Mouse (Mus musculus) heart, embryonic 15.5 days (tissue): ENCODE data around the gene Ptprk. TPM values are rescaled to one million over a fixed set of nuclear protein-coding genes. Genes with fewer than 3 reads are reported as not detected.

Experiments used
- ATAC-seq: fragments of 200-750 bp; cut with Nextera tagmentation; replicated peaks from 2 replicates; pipeline ENCODE4 v1.8.0; 2017; ENCODE audit warnings: low read depth, moderate TSS enrichment; ENCODE audit not compliant: insufficient number of reproducible peaks, insufficient read depth, low FRiP score
- H3K27ac ChIP-seq: fragments of 300-500 bp; sonication (generic); 2 replicates; pipeline ENCODE4 v1.5.1; 2015; ENCODE audit warnings: mild to moderate bottlenecking, inconsistent platforms
- H3K27me3 ChIP-seq: fragments of 300-500 bp; sonication (generic); 2 replicates; pipeline ENCODE4 v1.6.1; 2015; ENCODE audit warnings: inconsistent platforms
- H3K36me3 ChIP-seq: fragments of 300-500 bp; sonication (generic); 2 replicates; pipeline ENCODE4 v1.6.1; 2015; ENCODE audit warnings: mild to moderate bottlenecking, inconsistent platforms
- H3K4me1 ChIP-seq: fragments of 300-500 bp; sonication (generic); replicated peaks from 2 replicates; pipeline ENCODE4 v1.6.1; 2015; ENCODE audit warnings: inconsistent platforms
- H3K4me2 ChIP-seq: fragments of 300-500 bp; sonication (generic); 2 replicates; pipeline ENCODE4 v1.6.1; 2015; ENCODE audit warnings: inconsistent platforms, mild to moderate bottlenecking, moderate library complexity
- H3K4me3 ChIP-seq: fragments of 300-500 bp; sonication (generic); 2 replicates; pipeline ENCODE4 v1.5.1; 2015; ENCODE audit warnings: mild to moderate bottlenecking, inconsistent platforms
- H3K9ac ChIP-seq: fragments of 300-500 bp; sonication (generic); 2 replicates; pipeline ENCODE4 v1.6.1; 2015; ENCODE audit warnings: mild to moderate bottlenecking, inconsistent platforms
- H3K9me3 ChIP-seq: fragments of 300-500 bp; sonication (generic); replicated peaks from 2 replicates; pipeline ENCODE4 v1.6.1; 2016; ENCODE audit warnings: inconsistent platforms
- WGBS: fragments of 180-500 bp; shearing (Covaris S2); methylation state at CpG from one replicate; pipeline ENCODE4 v1.1.7; 2015; ENCODE audit warnings: mixed read lengths; 5-methylcytosine and 5-hydroxymethylcytosine counted together
- polyA plus RNA-seq: library from polyadenylated mRNA; unstranded; fragments of >200 nt; fragmentation: Nextera tagmentation; extraction: Ambion mirVana; gene quantifications from 2 replicates; pipeline ENCODE4 v1.2.1, GENCODE M21; 2015

Ptprk gene
- polyA plus RNA-seq, 1 experiment from 2014 or later = 37.3 TPM

- Histone ChIP-seq H3K27ac (no peak overlapping the region), H3K4me3 (no peak overlapping the region), H3K4me2 (no peak overlapping the region), H3K4me1 (no peaks in the 10 kb centered on the region), H3K36me3 (peaks cover 9% of the 10 kb centered on the region; the same call in 1 of the 2 replicates), H3K27me3 (no peaks in the 10 kb centered on the region), H3K9me3 (no peaks in the 10 kb centered on the region), H3K9ac (no peak overlapping the region)
- no peak for ATAC-seq
- WGBS = 85% methylated on average over 2 of the region's 2 CpGs
These were observed 492.2 kb downstream of the Ptprk start for GRCm38 (mm10) chr10:28566828-28567227.

DNA sequence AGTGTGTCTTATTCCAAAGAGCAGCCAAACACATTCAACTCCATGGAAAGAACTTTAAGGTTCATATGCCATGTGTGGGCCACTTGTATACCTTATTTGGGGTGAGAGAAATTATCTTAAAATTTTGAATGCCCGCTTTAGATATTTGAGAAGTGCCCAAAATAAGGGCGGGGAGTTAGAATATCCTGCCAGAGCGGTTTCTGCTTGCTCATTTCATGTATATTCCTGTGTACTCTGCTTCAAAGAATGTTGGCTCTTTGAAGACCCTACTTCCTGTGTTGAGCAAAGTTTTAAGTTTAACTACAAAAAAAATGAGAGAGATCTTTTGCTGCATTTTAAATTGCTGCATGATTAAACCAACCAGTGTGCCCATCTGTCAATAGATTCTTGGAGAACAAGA lies 492.8 kb downstream of the Ptprk start:
- ATAC-seq = no peak
- H3K9me3 ChIP-seq = no peaks in the 10 kb centered on the region
- no peak overlapping the region for H3K9ac ChIP-seq
- H3K4me3 ChIP-seq = no peak overlapping the region
- no peak overlapping the region for H3K4me2 ChIP-seq
- H3K27ac ChIP-seq = no peak overlapping the region
- H3K4me1 ChIP-seq = no peaks in the 10 kb centered on the region
- no peaks in the 10 kb centered on the region for H3K27me3 ChIP-seq
- 90% methylated on average over 3 of the region's 3 CpGs for WGBS
- H3K36me3 ChIP-seq = peaks cover 9% of the 10 kb centered on the region; the same call in 1 of the 2 replicates

GRCm38 (mm10) chr10:28568047-28568446 lies 493.4 kb downstream of the Ptprk start:
- ATAC-seq = no peak
- Histone ChIP-seq H3K4me1 (no peaks in the 10 kb centered on the region), H3K27ac (no peak overlapping the region), H3K9ac (no peak overlapping the region), H3K9me3 (no peaks in the 10 kb centered on the region), H3K4me2 (no peak overlapping the region), H3K4me3 (no peak overlapping the region), H3K36me3 (peaks cover 9% of the 10 kb centered on the region; the same call in 1 of the 2 replicates), H3K27me3 (no peaks in the 10 kb centered on the region)
- 75% methylated on average over 5 of the region's 5 CpGs for WGBS

- Histone ChIP-seq H3K4me3 (no peak overlapping the region), H3K36me3 (peaks cover 16% of the 10 kb centered on the region), H3K27me3 (no peaks in the 10 kb centered on the region), H3K27ac (no peak overlapping the region), H3K9ac (no peak overlapping the region), H3K4me1 (no peaks in the 10 kb centered on the region), H3K9me3 (no peaks in the 10 kb centered on the region), H3K4me2 (no peak overlapping the region)
- 70% methylated on average over 5 of the region's 5 CpGs for WGBS
- no peak for ATAC-seq
These were observed 505.0 kb downstream of the Ptprk start for GRCm38 (mm10) chr10:28579596-28579995.

- 66% methylated on average over 4 of the region's 4 CpGs for WGBS
These were observed 512.0 kb downstream of the Ptprk start for GRCm38 (mm10) chr10:28586565-28587138.

GRCm38 (mm10) chr10:28588401-28588800 lies 513.8 kb downstream of the Ptprk start:
- Histone ChIP-seq H3K9ac (no peak overlapping the region), H3K27ac (no peak overlapping the region), H3K4me1 (no peaks in the 10 kb centered on the region), H3K36me3 (peaks cover 34% of the 10 kb centered on the region), H3K4me2 (no peak overlapping the region), H3K9me3 (no peaks in the 10 kb centered on the region), H3K27me3 (no peaks in the 10 kb centered on the region), H3K4me3 (no peak overlapping the region)
- ATAC-seq = no peak
- 87% methylated on average over 4 of the region's 4 CpGs for WGBS

More at GRCm38 (mm10) chr10:28586565-28587138, 512.0 kb downstream of the Ptprk start:
- Histone ChIP-seq H3K9me3 (no peaks in the 10 kb centered on the region), H3K36me3 (peaks cover 25% of the 10 kb centered on the region), H3K4me2 (no peak overlapping the region), H3K27me3 (no peaks in the 10 kb centered on the region), H3K4me1 (no peaks in the 10 kb centered on the region), H3K27ac (no peak overlapping the region), H3K4me3 (no peak overlapping the region), H3K9ac (no peak overlapping the region)
- no peak for ATAC-seq

- H3K4me3 ChIP-seq = no peak overlapping the region
- H3K4me2 ChIP-seq = no peak overlapping the region
- H3K27me3 ChIP-seq = no peaks in the 10 kb centered on the region
- ATAC-seq = no peak
- no peak overlapping the region for H3K27ac ChIP-seq
- peaks cover 34% of the 10 kb centered on the region for H3K36me3 ChIP-seq
- no peak overlapping the region for H3K9ac ChIP-seq
- no peaks in the 10 kb centered on the region for H3K9me3 ChIP-seq
- 53% methylated on average over 3 of the region's 3 CpGs for WGBS
- no peaks in the 10 kb centered on the region for H3K4me1 ChIP-seq
These were observed 516.2 kb downstream of the Ptprk start for GRCm38 (mm10) chr10:28590822-28591221.

- H3K27me3 ChIP-seq = no peaks in the 10 kb centered on the region
- H3K4me1 ChIP-seq = no peaks in the 10 kb centered on the region
- no peak overlapping the region for H3K4me3 ChIP-seq
- no peak overlapping the region for H3K9ac ChIP-seq
- WGBS = 31% methylated on average over 3 of the region's 4 CpGs
- H3K9me3 ChIP-seq = no peaks in the 10 kb centered on the region
- H3K27ac ChIP-seq = no peak overlapping the region
- peaks cover 18% of the 10 kb centered on the region for H3K36me3 ChIP-seq
- no peak for ATAC-seq
- H3K4me2 ChIP-seq = no peak overlapping the region
These were observed 519.1 kb downstream of the Ptprk start for GRCm38 (mm10) chr10:28593566-28594292.

- Histone ChIP-seq H3K9ac (no peak overlapping the region), H3K9me3 (no peaks in the 10 kb centered on the region), H3K4me2 (no peak overlapping the region), H3K4me3 (no peak overlapping the region), H3K27me3 (no peaks in the 10 kb centered on the region), H3K27ac (no peak overlapping the region), H3K36me3 (peaks cover 10% of the 10 kb centered on the region), H3K4me1 (no peaks in the 10 kb centered on the region)
- ATAC-seq = no peak
- WGBS = 91% methylated on average over 3 of the region's 3 CpGs
These were observed 522.3 kb downstream of the Ptprk start for GRCm38 (mm10) chr10:28596897-28597296.

- no peak overlapping the region for H3K9ac ChIP-seq
These were observed 534.5 kb downstream of the Ptprk start for GRCm38 (mm10) chr10:28609136-28609535.

DNA sequence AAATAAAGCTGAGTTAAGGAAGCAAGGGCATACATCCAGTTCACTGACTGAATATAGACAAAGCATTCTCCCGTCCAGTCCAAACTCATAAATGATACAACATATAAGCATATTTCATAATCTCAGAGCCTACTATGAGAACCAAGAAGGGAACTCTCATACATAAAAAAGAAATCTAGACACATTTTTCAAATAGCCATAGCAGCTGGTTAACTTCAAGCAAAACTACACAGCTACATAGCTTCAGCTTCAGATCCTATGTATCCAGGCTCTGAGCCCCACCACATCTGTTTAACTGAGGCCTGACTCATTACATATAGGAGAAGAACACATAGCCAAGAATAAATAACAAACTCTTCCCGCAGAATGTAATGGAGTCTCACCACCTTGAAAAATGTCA lies 539.8 kb downstream of the Ptprk start:
- no peak for ATAC-seq
- no peaks in the 10 kb centered on the region for H3K9me3 ChIP-seq
- no peak overlapping the region for H3K4me3 ChIP-seq
- H3K27ac ChIP-seq = no peak overlapping the region
- no peaks in the 10 kb centered on the region for H3K4me1 ChIP-seq
- no peak overlapping the region for H3K9ac ChIP-seq
- H3K4me2 ChIP-seq = no peak overlapping the region
- no peaks in the 10 kb centered on the region for H3K36me3 ChIP-seq
- 80% methylated on average over 2 of the region's 2 CpGs for WGBS
- no peaks in the 10 kb centered on the region for H3K27me3 ChIP-seq

More at GRCm38 (mm10) chr10:28609136-28609535, 534.5 kb downstream of the Ptprk start:
- H3K4me2 ChIP-seq = no peak overlapping the region
- no peaks in the 10 kb centered on the region for H3K4me1 ChIP-seq
- no peak for ATAC-seq
- H3K27ac ChIP-seq = no peak overlapping the region
- WGBS = 73% methylated on average over 3 of the region's 3 CpGs
- no peaks in the 10 kb centered on the region for H3K36me3 ChIP-seq
- H3K27me3 ChIP-seq = no peaks in the 10 kb centered on the region
- H3K9me3 ChIP-seq = no peaks in the 10 kb centered on the region
- no peak overlapping the region for H3K4me3 ChIP-seq

- Histone ChIP-seq H3K4me2 (no peak overlapping the region), H3K4me3 (no peak overlapping the region), H3K9me3 (no peaks in the 10 kb centered on the region), H3K27me3 (no peaks in the 10 kb centered on the region), H3K36me3 (no peaks in the 10 kb centered on the region), H3K9ac (no peak overlapping the region), H3K4me1 (no peaks in the 10 kb centered on the region), H3K27ac (no peak overlapping the region)
- no peak for ATAC-seq
- 87% methylated on average over 7 of the region's 7 CpGs for WGBS
These were observed 542.6 kb downstream of the Ptprk start for GRCm38 (mm10) chr10:28617203-28617602.
